ENCODE assay signal across 8 mouse cellular contexts in genomic region chr12:80894973-80895570, GRCm38 (mm10). TPM values are rescaled to one million over a fixed set of nuclear protein-coding genes. Genes with fewer than 3 reads are reported as not detected.
A peak's percentile ranks its signal among the peaks of the same experiment; 100 is the strongest.
DNase-seq lines count a peak whose midpoint lies in the region; ATAC-seq and TF ChIP-seq lines count a peak whose summit lies in the region.

No protein-coding gene starts in this region.

- ATAC-seq in heart, postnatal 0 days (ENCODE audit: insufficient read depth, low read depth): peak; percentile 87
- peak; percentile 78 for ATAC-seq in liver, embryonic 13.5 days (ENCODE audit: low read depth)
- ATAC-seq in stomach, postnatal 0 days (ENCODE audit: low FRiP score, low TSS enrichment): peak; percentile 86

- no peaks in the 10 kb centered on the region for H3K36me3 ChIP-seq in forebrain, embryonic 10.5 days (replicated peaks)
- H3K36me3 ChIP-seq in heart, postnatal 0 days (replicated peaks; ENCODE audit: control insufficient read depth, insufficient read depth, low read length): no peaks in the 10 kb centered on the region
- no peaks in the 10 kb centered on the region for H3K36me3 ChIP-seq in liver, embryonic 13.5 days
- no peaks in the 10 kb centered on the region for H3K36me3 ChIP-seq in stomach, postnatal 0 days (ENCODE audit: control insufficient read depth, insufficient read depth, low read length)

- no peaks in the 10 kb centered on the region for H3K9me3 ChIP-seq in forebrain, embryonic 10.5 days
- H3K9me3 ChIP-seq in heart, postnatal 0 days (replicated peaks; ENCODE audit: control insufficient read depth, low read length): 0 out of 2 replicates have a peak, but pooled peaks cover 4% of the 10 kb centered on the region
- H3K9me3 ChIP-seq in liver, embryonic 13.5 days (replicated peaks): no peaks in the 10 kb centered on the region
- no peaks in the 10 kb centered on the region for H3K9me3 ChIP-seq in stomach, postnatal 0 days (ENCODE audit: control insufficient read depth, low read length)

- peaks cover 7% of the 10 kb centered on the region for H3K4me1 ChIP-seq in forebrain, embryonic 10.5 days
- H3K4me1 ChIP-seq in heart, postnatal 0 days (ENCODE audit: control insufficient read depth, insufficient read depth): no peaks in the 10 kb centered on the region
- H3K4me1 ChIP-seq in liver, embryonic 13.5 days (replicated peaks): 0 out of 2 replicates have a peak, but pooled peaks cover 2% of the 10 kb centered on the region
- no peaks in the 10 kb centered on the region for H3K4me1 ChIP-seq in stomach, postnatal 0 days (replicated peaks; ENCODE audit: control insufficient read depth, insufficient read depth)

- TF ChIP-seq EP300 in heart, postnatal 0 days (IDR thresholded peaks at IDR 0.05; ENCODE audit: low read depth): no peak
- TF ChIP-seq EP300 in stomach, postnatal 0 days (optimal IDR thresholded peaks at IDR 0.05): no peak

- WGBS in forebrain, embryonic 10.5 days: 8% methylated on average over 19 of the region's 19 CpGs
- 15% methylated on average over 19 of the region's 19 CpGs for WGBS in heart, postnatal 0 days
- 16% methylated on average over 19 of the region's 19 CpGs for WGBS in liver, embryonic 13.5 days (ENCODE audit: insufficient replicate concordance)
- WGBS in stomach, postnatal 0 days: 13% methylated on average over 19 of the region's 19 CpGs

- H3K27ac ChIP-seq in forebrain, embryonic 10.5 days: peak overlapping the region; percentile 80
- no peak overlapping the region for H3K27ac ChIP-seq in heart, postnatal 0 days (ENCODE audit: low read depth)
- no peak overlapping the region for H3K27ac ChIP-seq in liver, embryonic 13.5 days
- H3K27ac ChIP-seq in stomach, postnatal 0 days (replicated peaks): no peak overlapping the region

- H3K4me3 ChIP-seq in forebrain, embryonic 10.5 days: peak overlapping the region; percentile 49
- H3K4me3 ChIP-seq in heart, postnatal 0 days (ENCODE audit: low read depth, low read length): no peak overlapping the region
- H3K4me3 ChIP-seq in liver, embryonic 13.5 days (replicated peaks): no peak overlapping the region
- no peak overlapping the region for H3K4me3 ChIP-seq in stomach, postnatal 0 days (ENCODE audit: low read depth, low read length)

- H3K4me2 ChIP-seq in heart, postnatal 0 days (ENCODE audit: low read depth, low read length): peak overlapping the region; percentile 39; the same call in 1 of the 2 replicates
- H3K4me2 ChIP-seq in liver, embryonic 13.5 days: peak overlapping the region; percentile 2; the same call in 1 of the 2 replicates
- peak overlapping the region; percentile 34 for H3K4me2 ChIP-seq in stomach, postnatal 0 days (replicated peaks; ENCODE audit: low read depth)

- H3K27me3 ChIP-seq in forebrain, embryonic 10.5 days (ENCODE audit: poor library complexity, severe bottlenecking): peaks cover 8% of the 10 kb centered on the region; the same call in 1 of the 2 replicates
- H3K27me3 ChIP-seq in heart, postnatal 0 days (ENCODE audit: control insufficient read depth, insufficient read depth, low read length): no peaks in the 10 kb centered on the region
- no peaks in the 10 kb centered on the region for H3K27me3 ChIP-seq in liver, embryonic 13.5 days
- no peaks in the 10 kb centered on the region for H3K27me3 ChIP-seq in stomach, postnatal 0 days (ENCODE audit: control insufficient read depth, insufficient read depth, low read length)

- DNase-seq in ES-CJ7 (ENCODE audit: low read depth, low spot score): peak; percentile 91
- peak; percentile 51 for DNase-seq in c-Kit-positive CD71-negative TER-119-negative erythroid progenitor cells, embryonic 14.5 days (ENCODE audit: low read depth)
- peak; percentile 82 for DNase-seq in forebrain, embryonic 10.5 days (ENCODE audit: extremely low spot score, low spot score)
- peak; percentile 87 for DNase-seq in heart, postnatal 0 days (ENCODE audit: low spot score)
- DNase-seq in kidney, postnatal 25 days: peak; percentile 76 to 77
- DNase-seq in liver, embryonic 13.5 days: peak; percentile 42
- DNase-seq in neural tube, embryonic 10.5 days (ENCODE audit: extremely low spot score, low spot score): peak; percentile 72
- DNase-seq in stomach, postnatal 0 days (ENCODE audit: low spot score): peak; percentile 76

- peak; percentile 99 for TF ChIP-seq CTCF in heart, postnatal 0 days (IDR thresholded peaks at IDR 0.05; ENCODE audit: low read depth)
- TF ChIP-seq CTCF in stomach, postnatal 0 days (IDR thresholded peaks at IDR 0.05; ENCODE audit: low read depth): peak; percentile 100

- no peak overlapping the region for H3K9ac ChIP-seq in heart, postnatal 0 days (replicated peaks; ENCODE audit: low read depth, low read length)
- H3K9ac ChIP-seq in liver, embryonic 13.5 days: no peak overlapping the region
- H3K9ac ChIP-seq in stomach, postnatal 0 days (ENCODE audit: low read length): no peak overlapping the region

RNA-seq across cellular contexts. Expression of gene Srsf5, which starts 50.2 kb away (rescaled TPM):
- 538 and 563 TPM in 2 replicates for polyA plus RNA-seq in forebrain, embryonic 10.5 days (2016; fragmentation: Nextera tagmentation; extraction: Ambion mirVana)
- 227 and 333 TPM in 2 replicates for total RNA-seq in heart, postnatal 0 days (2014; rRNA removed; ENCODE audit: low replicate concordance)
- 204 and 275 TPM in 2 replicates for polyA plus RNA-seq in heart, postnatal 0 days (2015; fragmentation: Nextera tagmentation; extraction: Ambion mirVana)
- 313 and 375 TPM in 2 replicates for polyA plus RNA-seq in liver, embryonic 13.5 days (2015; fragmentation: Nextera tagmentation; extraction: Ambion mirVana)
- 283 and 303 TPM in 2 replicates for polyA plus RNA-seq in stomach, postnatal 0 days (2015; fragmentation: Nextera tagmentation; extraction: Ambion mirVana)
